Mouse (Mus musculus) heart, postnatal 10 days (tissue): ENCODE data around the gene Ctdsp2. TPM values are rescaled to one million over a fixed set of nuclear protein-coding genes. Genes with fewer than 3 reads are reported as not detected.
A peak's percentile ranks its signal among the peaks of the same experiment; 100 is the strongest.

Experiments
- DNase-seq, 2 experiments: peaks; one replicate each; pipeline ENCODE4 v3.0.0; 2021
- intact Hi-C: fragments of 180-260 bp; cut with DNase I; formaldehyde crosslinking; loops from one replicate; pipeline ENCODE4 v1.15.1; 2025
- total RNA-seq, 2 experiments: library from RNA; stranded (reverse); gene quantifications; 2 replicates each; pipeline ENCODE4 v1.2.3; 2021

Ctdsp2 gene
- total RNA-seq, 2 experiments from 2014 or later, result 131 to 149 TPM

- DNase-seq, result no peak
- intact Hi-C loops, result no loop called here
These were observed 8.9 kb downstream of the Ctdsp2 start for GRCm38 (mm10) chr10:126987183-126988118.

GRCm38 (mm10) chr10:126988513-126989165, 10.1 kb downstream of the Ctdsp2 start:
- intact Hi-C loops, result no loop called here
- no peak for DNase-seq

DNA sequence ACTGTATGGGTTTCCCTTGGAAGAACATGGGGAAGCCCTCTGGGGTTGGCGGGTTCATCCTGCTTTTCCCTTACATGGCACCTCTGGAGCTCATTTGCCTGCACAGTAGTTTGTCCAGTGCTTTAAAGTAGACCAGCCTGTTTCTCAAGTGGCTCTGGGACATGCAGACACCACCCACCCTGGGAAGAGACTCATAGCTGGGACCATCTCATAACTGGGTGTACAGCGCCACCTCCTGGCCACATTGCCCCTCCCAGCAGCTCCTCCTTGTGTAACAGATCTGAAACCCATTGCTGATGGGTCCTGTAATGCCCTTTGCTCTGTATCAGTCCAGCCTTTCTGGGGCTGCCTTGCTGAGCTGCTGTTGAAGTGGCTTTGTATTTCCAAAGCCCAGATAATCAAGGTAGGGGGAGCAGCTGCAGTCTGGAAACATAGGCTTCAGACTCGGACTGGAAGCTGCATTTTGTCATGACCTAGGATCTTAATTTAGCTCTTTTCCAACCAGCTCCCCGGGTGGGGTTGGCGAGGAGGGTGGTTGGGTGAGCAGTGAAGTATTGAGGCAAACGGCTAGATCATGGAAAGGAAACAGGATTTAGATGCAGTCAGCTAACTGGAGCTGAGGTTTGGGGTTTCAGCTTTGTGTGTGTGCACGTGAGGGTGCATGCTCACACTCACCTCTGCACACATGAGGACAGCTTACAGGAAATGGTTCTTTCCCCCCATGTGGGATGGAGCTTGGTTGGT, 12.0 kb downstream of the Ctdsp2 start:
- peak; percentile 91 to 93 for DNase-seq
- intact Hi-C loops, result loop anchor here (1.0 to 2.0 kb wide), 3 partner anchors 40 to 71 kb away; partner anchors contain the start of gene Tsfm

DNA sequence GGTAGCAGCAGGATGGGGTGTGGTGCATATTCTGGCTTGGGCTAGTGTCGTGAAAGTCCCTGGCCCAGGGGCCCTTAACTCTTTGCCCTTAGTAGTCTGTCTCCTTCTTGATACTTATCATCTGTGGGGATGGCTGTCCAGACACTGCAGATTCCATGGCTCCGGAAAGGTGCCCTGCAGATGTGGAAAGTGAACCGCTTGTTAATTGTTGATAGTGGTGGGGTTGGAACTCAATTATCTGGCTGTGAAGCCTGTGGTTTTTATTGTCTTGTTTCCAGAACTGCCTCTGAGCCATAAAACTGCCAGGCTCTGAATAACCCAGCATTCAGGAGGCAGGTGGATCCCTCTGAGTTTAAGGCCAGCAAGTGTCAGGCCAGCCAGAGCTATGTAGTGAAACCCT, 13.2 kb downstream of the Ctdsp2 start:
- DNase-seq, result peak in 1 of 2 experiments; percentile 7
- intact Hi-C loops, result loop anchor here (2.0 kb wide), 2 partner anchors 39 to 63 kb away; partner anchors contain the start of gene Tsfm

- DNase-seq, result no peak
- intact Hi-C loops, result no loop called here
These were observed 15.1 kb downstream of the Ctdsp2 start for GRCm38 (mm10) chr10:126993621-126994020.

- intact Hi-C loops, result no loop called here
- DNase-seq, result peak in 1 of 2 experiments; percentile 38
These were observed 19.0 kb downstream of the Ctdsp2 start for GRCm38 (mm10) chr10:126997340-126998113.

- intact Hi-C loops, result no loop called here
- no peak for DNase-seq
These were observed 22.0 kb downstream of the Ctdsp2 start, which contains the start of gene Avil for GRCm38 (mm10) chr10:127000529-127000928. Avil (plus strand) TSS chr10:127000709.

- no peak for DNase-seq
- intact Hi-C loops, result no loop called here
These were observed 22.8 kb downstream of the Ctdsp2 start for GRCm38 (mm10) chr10:127001297-127001696.

GRCm38 (mm10) chr10:127002056-127002455, 23.5 kb downstream of the Ctdsp2 start:
- intact Hi-C loops, result no loop called here
- peak in 1 of 2 experiments; percentile 5 for DNase-seq

- intact Hi-C loops, result no loop called here
- DNase-seq, result no peak
These were observed 24.2 kb downstream of the Ctdsp2 start for GRCm38 (mm10) chr10:127002765-127003164.

GRCm38 (mm10) chr10:127003334-127003733, 24.8 kb downstream of the Ctdsp2 start:
- intact Hi-C loops, result no loop called here
- DNase-seq, result no peak

DNA sequence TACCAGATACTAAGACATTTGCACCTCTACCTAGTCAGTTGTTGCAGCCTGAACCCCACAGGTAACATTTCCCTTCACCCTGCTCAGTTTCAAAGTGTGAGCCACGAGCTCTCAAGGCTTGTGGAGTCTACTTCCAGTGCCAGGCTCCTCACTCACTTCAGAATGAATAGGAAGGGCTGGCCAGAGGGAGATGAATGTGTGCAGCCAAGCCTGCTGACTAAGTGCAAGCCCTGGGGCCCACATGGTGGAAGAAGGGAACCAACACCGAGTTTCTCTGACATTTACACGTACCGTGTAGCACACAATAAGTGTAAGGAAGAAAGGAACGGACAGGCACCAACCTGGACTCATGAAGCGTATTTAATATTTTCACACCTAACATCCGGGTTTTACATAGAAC, 25.3 kb downstream of the Ctdsp2 start:
- intact Hi-C loops, result no loop called here
- DNase-seq, result no peak

GRCm38 (mm10) chr10:127016488-127016887, 38.0 kb downstream of the Ctdsp2 start:
- DNase-seq, result no peak
- intact Hi-C loops, result no loop called here

DNA sequence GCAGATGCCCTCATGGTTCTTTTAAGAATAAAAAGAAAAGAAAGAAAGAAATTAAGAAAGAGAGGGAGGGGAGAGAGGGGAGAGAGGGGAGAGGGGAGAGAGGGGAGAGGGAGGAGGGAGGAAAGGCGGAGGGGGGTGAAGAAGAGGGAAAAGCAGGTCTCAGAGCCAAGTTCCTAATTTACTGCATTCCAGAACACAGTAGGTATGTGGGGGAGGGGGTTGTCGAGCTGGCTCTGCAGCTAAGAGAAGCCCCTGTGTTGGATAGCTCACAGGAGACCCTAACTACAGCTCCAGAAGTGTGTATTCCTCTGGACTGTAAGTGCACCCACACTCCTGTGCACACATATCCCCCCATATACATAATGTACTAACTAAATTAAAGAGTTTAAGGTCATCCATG, 38.6 kb downstream of the Ctdsp2 start:
- intact Hi-C loops, result no loop called here
- no peak for DNase-seq

DNA sequence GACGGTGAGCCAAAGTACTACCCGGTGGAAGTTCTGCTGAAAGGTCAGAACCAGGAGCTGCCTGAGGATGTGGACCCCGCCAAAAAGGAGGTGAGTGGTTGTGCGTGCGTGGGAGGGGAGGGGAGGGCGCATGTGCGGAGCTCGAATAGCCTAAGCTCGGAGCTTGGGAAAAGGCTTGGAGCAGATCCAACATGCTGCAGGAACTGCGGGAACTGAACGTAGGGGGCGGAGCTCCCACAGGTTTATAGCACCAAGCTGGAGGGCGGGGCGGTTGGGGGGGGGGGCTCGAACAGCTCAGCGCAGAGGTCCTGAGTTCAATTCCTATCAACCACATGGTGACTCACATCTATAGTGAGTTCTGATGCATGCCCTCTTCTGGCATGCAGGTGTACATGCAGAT, 39.9 kb downstream of the Ctdsp2 start:
- intact Hi-C loops, result no loop called here
- DNase-seq, result no peak

GRCm38 (mm10) chr10:127030336-127031296, 52.1 kb downstream of the Ctdsp2 start, which contains the start of gene Tsfm:
Tsfm (minus strand) TSS chr10:127030840.
- intact Hi-C loops, result loop anchor here (1.0 to 2.0 kb wide), 2 partner anchors 40 to 111 kb away; no protein-coding TSS in a partner anchor
- DNase-seq, result peak; percentile 93 to 96

- intact Hi-C loops, result no loop called here
These were observed 54.8 kb downstream of the Ctdsp2 start for GRCm38 (mm10) chr10:127033301-127033741.

GRCm38 (mm10) chr10:127036273-127036672, 57.8 kb downstream of the Ctdsp2 start:
- intact Hi-C loops, result no loop called here

More at GRCm38 (mm10) chr10:127033301-127033741, 54.8 kb downstream of the Ctdsp2 start:
- DNase-seq, result no peak

DNA sequence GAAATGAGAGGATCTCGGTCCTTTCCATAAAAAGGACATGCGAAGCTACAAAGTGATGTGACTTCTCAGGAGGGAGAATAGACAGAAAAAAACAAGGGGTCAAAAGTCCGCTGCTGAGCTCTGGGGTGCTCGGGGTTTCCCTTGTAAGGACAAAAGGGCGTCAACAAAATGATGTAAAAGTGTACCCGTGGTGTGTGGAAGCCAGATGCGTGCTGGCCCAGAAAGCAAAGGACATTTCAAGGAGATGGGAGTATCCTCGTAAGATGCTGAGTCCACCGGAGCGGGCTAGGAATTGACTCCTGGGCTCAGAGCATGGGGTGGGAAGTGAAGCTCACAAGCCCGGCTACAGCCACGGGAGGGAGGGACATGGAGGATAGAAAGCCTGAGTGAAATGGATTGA, 59.1 kb downstream of the Ctdsp2 start:
- intact Hi-C loops, result no loop called here

More at GRCm38 (mm10) chr10:127036273-127036672, 57.8 kb downstream of the Ctdsp2 start:
- no peak for DNase-seq

More for the DNA sequence above, 59.1 kb downstream of the Ctdsp2 start:
- DNase-seq, result no peak
